Mouse (Mus musculus) olfactory bulb, adult 2 months (tissue): ENCODE measurements around the gene Vgll4.

Experiments used
- CTCF ChIP-seq: fragments of 200-500 bp; IDR thresholded peaks from 2 replicates; pipeline ENCODE4 v1.5.1; 2012; ENCODE audit warnings: low read depth, mild to moderate bottlenecking, low read length, moderate library complexity; ENCODE audit not compliant: insufficient read depth
- POLR2A ChIP-seq: fragments of 200-500 bp; IDR thresholded peaks from 2 replicates; pipeline ENCODE4 v1.6.1; 2012; ENCODE audit warnings: mild to moderate bottlenecking, low read depth, low read length, moderate library complexity; ENCODE audit not compliant: insufficient read depth

GRCm38 (mm10) chr6:114856501-114856900 lies 113.3 kb downstream of the Vgll4 start:
- no peak for TF ChIP-seq CTCF
- no peak for TF ChIP-seq POLR2A
